26 mouse cellular contexts compared by ENCODE assay signal in genomic region chr19:10916506-10916905, GRCm38 (mm10). TPM values are rescaled to one million over a fixed set of nuclear protein-coding genes. Genes with fewer than 3 reads are reported as not detected.
A peak's percentile ranks its signal among the peaks of the same experiment; 100 is the strongest.
DNase-seq lines count a peak whose midpoint lies in the region; ATAC-seq and TF ChIP-seq lines count a peak whose summit lies in the region.
"Had no signal": no experiment of that assay in that cellular context is flagged by ENCODE, and none has a peak within 500 bp of the region (broad histone marks: within the 10 kb centered on the region; RNA-seq: fewer than 3 reads in every experiment).

No protein-coding gene starts in this region.

- H3K27me3 ChIP-seq in heart, embryonic 14.5 days (ENCODE audit: control insufficient read depth, insufficient read depth, low read length): no peaks in the 10 kb centered on the region
- 0 out of 2 replicates have a peak, but pooled peaks cover 2% of the 10 kb centered on the region for H3K27me3 ChIP-seq in heart, embryonic 11.5 days (ENCODE audit: control insufficient read depth, insufficient read depth, low read length)
- no peaks in the 10 kb centered on the region for H3K27me3 ChIP-seq in CH12.LX (replicated peaks)
- H3K27me3 ChIP-seq: Patski had no signal

- TF ChIP-seq POLR2A in CH12.LX (IDR thresholded peaks at IDR 0.05; ENCODE audit: low read depth, low read length): no peak

- H3K4me3 ChIP-seq in heart, embryonic 14.5 days (ENCODE audit: control insufficient read depth in 1 of 2, insufficient read depth in 1 of 2, low read depth in 1 of 2, low read length in 2 of 2): no peak overlapping the region
- H3K4me3 ChIP-seq in heart, embryonic 11.5 days (ENCODE audit: low read depth, low read length): no peak overlapping the region
- H3K4me3 ChIP-seq in CH12.LX (replicated peaks in 1 of 3; ENCODE audit: low read depth in 2 of 3, low read length in 2 of 3, poor library complexity in 1 of 3): no peak overlapping the region

- TF ChIP-seq EP300 in CH12.LX (IDR thresholded peaks at IDR 0.05; ENCODE audit: low read length): no peak

- WGBS in heart, embryonic 14.5 days: 55% methylated on average over 5 of the region's 5 CpGs
- WGBS in heart, embryonic 11.5 days (ENCODE audit: insufficient replicate concordance): 44% methylated on average over 5 of the region's 5 CpGs

- H3K27ac ChIP-seq in heart, embryonic 14.5 days (replicated peaks in 1 of 2; ENCODE audit: control insufficient read depth in 1 of 2, insufficient read depth in 1 of 2, low read depth in 2 of 2, low read length in 2 of 2): no peak overlapping the region
- no peak overlapping the region for H3K27ac ChIP-seq in heart, embryonic 11.5 days (ENCODE audit: low read depth, low read length)
- H3K27ac ChIP-seq in CH12.LX (ENCODE audit: insufficient read depth, low read depth): no peak overlapping the region

- dilution Hi-C loops in CH12.LX (cut with MboI; ENCODE audit: extremely low pct_ligation_motif_present, extremely low pct_unique_long_range_greater_than_20kb, low sequenced_read_pairs): no loop called here

- 0 out of 2 replicates have a peak overlapping the region, but pooled peaks have one; percentile 5 for H3K9ac ChIP-seq in heart, embryonic 14.5 days (ENCODE audit: low read length)
- no peak overlapping the region for H3K9ac ChIP-seq in heart, embryonic 11.5 days (ENCODE audit: low read depth, low read length)
- H3K9ac ChIP-seq in CH12.LX (ENCODE audit: insufficient read depth, low read depth): no peak overlapping the region

- DNase-seq in A20 (ENCODE audit: low read depth, low spot score) (peak; percentile 82), CH12.LX (ENCODE audit: extremely low read depth) (peak; percentile 53)
- DNase-seq in gastrocnemius, postnatal 14 days: no peak
- no peak for DNase-seq in spleen, postnatal 14 days (ENCODE audit: low spot score in 2 of 2)
- DNase-seq: adrenal gland, adult 2 months; adrenal gland, adult 8-10 months; adrenal gland, postnatal 10 days; adrenal gland, postnatal 14 days; adrenal gland, postnatal 25 days; adrenal gland, postnatal 36 days; B cell, adult 2 months; cerebellum, adult 11 months; cerebellum, adult 11-12 months; cerebellum, adult 18-20 months; cerebellum, adult 2 months; cerebellum, adult 8-10 months had no signal

- intact Hi-C loops in gastrocnemius, postnatal 14 days (cut with DNase I; ENCODE audit: low total_unique reads): no loop called here

- H3K36me3 ChIP-seq in heart, embryonic 14.5 days (ENCODE audit: control insufficient read depth, insufficient read depth, low read length): no peaks in the 10 kb centered on the region
- no peaks in the 10 kb centered on the region for H3K36me3 ChIP-seq in heart, embryonic 11.5 days (ENCODE audit: control insufficient read depth, insufficient read depth, low read length)
- H3K36me3 ChIP-seq in CH12.LX (replicated peaks in 1 of 2; ENCODE audit: control insufficient read depth in 1 of 2, insufficient read depth in 1 of 2, low read length in 1 of 2): peaks cover 0 to under 1% of the 10 kb centered on the region in 2 experiments
- H3K36me3 ChIP-seq: G1E had no signal

- TF ChIP-seq RAD21 in CH12.LX (IDR thresholded peaks at IDR 0.05; ENCODE audit: low read depth, low read length): no peak

- H3K4me2 ChIP-seq in heart, embryonic 14.5 days (ENCODE audit: low read length): no peak overlapping the region
- no peak overlapping the region for H3K4me2 ChIP-seq in heart, embryonic 11.5 days
- no peak overlapping the region for H3K4me2 ChIP-seq in CH12.LX (ENCODE audit: insufficient read depth, low read depth, poor library complexity, severe bottlenecking)

- in situ Hi-C loops in CH12.LX (cut with MboI; ENCODE audit: low pct_ligation_motif_present, low pct_unique_long_range_greater_than_20kb, low sequenced_read_pairs): no loop called here

- H3K9me3 ChIP-seq in heart, embryonic 14.5 days (ENCODE audit: control insufficient read depth, low read length): no peaks in the 10 kb centered on the region
- H3K9me3 ChIP-seq in heart, embryonic 11.5 days (replicated peaks; ENCODE audit: control insufficient read depth, low read length): no peaks in the 10 kb centered on the region
- no peaks in the 10 kb centered on the region for H3K9me3 ChIP-seq in CH12.LX (replicated peaks; ENCODE audit: low read length)
- H3K9me3 ChIP-seq: G1E had no signal

- no peaks in the 10 kb centered on the region for H3K79me2 ChIP-seq in CH12.LX (replicated peaks; ENCODE audit: control insufficient read depth, extremely low read depth, insufficient read depth, poor library complexity, severe bottlenecking)

- peaks cover 19 to 27% of the 10 kb centered on the region in 2 experiments for H3K4me1 ChIP-seq in heart, embryonic 14.5 days (ENCODE audit: control insufficient read depth in 2 of 2, insufficient read depth in 2 of 2, low read length in 2 of 2)
- peaks cover 15% of the 10 kb centered on the region for H3K4me1 ChIP-seq in heart, embryonic 11.5 days (ENCODE audit: control insufficient read depth, insufficient read depth, low read length)
- peaks cover 17 to 55% of the 10 kb centered on the region in 2 experiments for H3K4me1 ChIP-seq in CH12.LX (ENCODE audit: control insufficient read depth in 1 of 2, insufficient read depth in 2 of 2)

- no peak for TF ChIP-seq CTCF in CH12.LX (conservative IDR thresholded peaks at IDR 0.05 in 1 of 2, IDR thresholded peaks at IDR 0.05 in 1 of 2; ENCODE audit: low read depth in 2 of 2, low read length in 2 of 2)

- ATAC-seq in heart, embryonic 14.5 days (ENCODE audit: insufficient number of reproducible peaks, insufficient read depth, low FRiP score, low read depth): no peak
- ATAC-seq in heart, embryonic 11.5 days (replicated peaks; ENCODE audit: insufficient number of reproducible peaks, low FRiP score, low TSS enrichment): no peak
- ATAC-seq: activated CD4-positive, CD25-positive, alpha-beta regulatory T cell, adult 4 months; CD4-positive, CD25-positive, alpha-beta regulatory T cell, adult 4 months; Patski had no signal

TF ChIP-seq in CH12.LX, 34 proteins besides CTCF, POLR2A, EP300 and RAD21:
- TF ChIP-seq NELFE (IDR thresholded peaks at IDR 0.05; ENCODE audit: low read depth, low read length) (no peak), MAFK (IDR thresholded peaks at IDR 0.05; ENCODE audit: insufficient replicate concordance, low read length) (no peak), ETS1 (conservative IDR thresholded peaks at IDR 0.05; ENCODE audit: low read depth, low read length) (no peak), ELF1 (IDR thresholded peaks at IDR 0.05; ENCODE audit: low read depth, low read length) (no peak), GABPA (IDR thresholded peaks at IDR 0.05; ENCODE audit: insufficient replicate concordance, low read depth, low read length) (no peak), IRF4 (IDR thresholded peaks at IDR 0.05; ENCODE audit: low read depth, low read length) (no peak), ZNF384 (IDR thresholded peaks at IDR 0.05; ENCODE audit: low read depth, low read length) (no peak), JUN (IDR thresholded peaks at IDR 0.05; ENCODE audit: insufficient read depth, low read depth, low read length) (no peak)
TF ChIP-seq in CH12.LX: peak in this region for 0.

RNA-seq across cellular contexts. Expression of gene Zp1, which starts 3.9 kb away (rescaled TPM):
- not detected in 2 replicates for polyA plus RNA-seq in heart, embryonic 14.5 days (2014; fragmentation: Nextera tagmentation; extraction: Ambion mirVana)
- polyA plus RNA-seq in heart, embryonic 11.5 days (2014; fragmentation: Nextera tagmentation; extraction: Ambion mirVana): not detected in 2 replicates
- total RNA-seq in CH12.LX (2012; rRNA removed): not detected in 2 replicates
- total RNA-seq in CH12.LX (2014; rRNA removed): 0.26 TPM in 1 of 2 replicates, not detected in the other
- not detected in 2 replicates for polyA plus RNA-seq in CH12.LX (2012; ENCODE audit: insufficient read length, low read depth)
- under 1 TPM in 1 of 2 experiments, not detected in 1; 0.51 TPM for total RNA-seq in gastrocnemius, postnatal 14 days (2021)
- total RNA-seq: adrenal gland, adult 18-20 months; adrenal gland, adult 2 months; adrenal gland, adult 8-10 months; adrenal gland, postnatal 10 days; adrenal gland, postnatal 14 days; adrenal gland, postnatal 25 days; adrenal gland, postnatal 36 days; adrenal gland, postnatal 4 days; G1E; MEL had no signal
- polyA plus RNA-seq: activated CD4-positive, CD25-positive, alpha-beta regulatory T cell, adult 4 months; adrenal gland, adult 2 months; C2C12; CD4-positive, CD25-positive, alpha-beta regulatory T cell, adult 4 months; cerebellum, adult 2 months; G1E had no signal

RNA-seq across cellular contexts. Expression of gene Ptgdr2, which starts 20.5 kb away (rescaled TPM):
- 0.07 and 0.22 TPM in 2 replicates for polyA plus RNA-seq in heart, embryonic 14.5 days (2014; fragmentation: Nextera tagmentation; extraction: Ambion mirVana)
- 0.27 TPM in 2 replicates for polyA plus RNA-seq in heart, embryonic 11.5 days (2014; fragmentation: Nextera tagmentation; extraction: Ambion mirVana)
- 0.13 and 0.17 TPM in 2 replicates for total RNA-seq in CH12.LX (2012; rRNA removed)
- total RNA-seq in CH12.LX (2014; rRNA removed): not detected in 2 replicates
- not detected in 2 replicates for polyA plus RNA-seq in CH12.LX (2012; ENCODE audit: insufficient read length, low read depth)
- under 1 TPM in 1 of 2 experiments, not detected in 1; 0.08 TPM for total RNA-seq in gastrocnemius, postnatal 14 days (2021)
- total RNA-seq: adrenal gland, adult 18-20 months; adrenal gland, postnatal 10 days; adrenal gland, postnatal 14 days; adrenal gland, postnatal 36 days; G1E had no signal
- polyA plus RNA-seq: activated CD4-positive, CD25-positive, alpha-beta regulatory T cell, adult 4 months; CD4-positive, CD25-positive, alpha-beta regulatory T cell, adult 4 months; G1E had no signal

RNA-seq across cellular contexts. Expression of gene Prpf19, which starts 21.5 kb away (rescaled TPM):
- polyA plus RNA-seq in heart, embryonic 14.5 days (2014; fragmentation: Nextera tagmentation; extraction: Ambion mirVana): 32.0 and 35.3 TPM in 2 replicates
- 33.0 and 39.4 TPM in 2 replicates for polyA plus RNA-seq in heart, embryonic 11.5 days (2014; fragmentation: Nextera tagmentation; extraction: Ambion mirVana)
- 115 and 153 TPM in 2 replicates for total RNA-seq in CH12.LX (2012; rRNA removed)
- total RNA-seq in CH12.LX (2014; rRNA removed): 357 and 364 TPM in 2 replicates
- polyA plus RNA-seq in CH12.LX (2012; ENCODE audit: insufficient read length, low read depth): 244 and 355 TPM in 2 replicates
- total RNA-seq in gastrocnemius, postnatal 14 days (2021): 100 to 1,000 TPM; 192 to 194 TPM

RNA-seq across cellular contexts. Expression of gene Ccdc86, which starts 32.6 kb away (rescaled TPM):
- 12.9 and 14.7 TPM in 2 replicates for polyA plus RNA-seq in heart, embryonic 14.5 days (2014; fragmentation: Nextera tagmentation; extraction: Ambion mirVana)
- 17.7 and 18.9 TPM in 2 replicates for polyA plus RNA-seq in heart, embryonic 11.5 days (2014; fragmentation: Nextera tagmentation; extraction: Ambion mirVana)
- total RNA-seq in CH12.LX (2012; rRNA removed): 10.8 and 18.6 TPM in 2 replicates
- total RNA-seq in CH12.LX (2014; rRNA removed): 8.5 and 9.5 TPM in 2 replicates
- polyA plus RNA-seq in CH12.LX (2012; ENCODE audit: insufficient read length, low read depth): 36.8 and 44.8 TPM in 2 replicates
- 10 to 100 TPM; 17.7 to 25.7 TPM for total RNA-seq in gastrocnemius, postnatal 14 days (2021)

RNA-seq across cellular contexts. Expression of gene Tmem109, which starts 34.7 kb away (rescaled TPM):
- 92.4 and 94.5 TPM in 2 replicates for polyA plus RNA-seq in heart, embryonic 14.5 days (2014; fragmentation: Nextera tagmentation; extraction: Ambion mirVana)
- 66.7 and 71.0 TPM in 2 replicates for polyA plus RNA-seq in heart, embryonic 11.5 days (2014; fragmentation: Nextera tagmentation; extraction: Ambion mirVana)
- 32.9 and 34.0 TPM in 2 replicates for total RNA-seq in CH12.LX (2012; rRNA removed)
- total RNA-seq in CH12.LX (2014; rRNA removed): 14.8 and 17.9 TPM in 2 replicates
- 46.3 and 51.5 TPM in 2 replicates for polyA plus RNA-seq in CH12.LX (2012; ENCODE audit: insufficient read length, low read depth)
- total RNA-seq in gastrocnemius, postnatal 14 days (2021): 100 to 1,000 TPM; 193 to 196 TPM

Comparison
In these comparisons a context has a peak if more than half of its experiments do, and no peak if none do; other contexts are left out.
1. DNase-seq: peak in A20 (single experiment) and CH12.LX (single experiment); none in gastrocnemius, postnatal 14 days (single experiment) and spleen, postnatal 14 days (0 of 2).